Mouse (Mus musculus): ENCODE measurements at regions not wholly inside any gene's neighbourhood (a gene's known extent, or its start where the extent isn't known, plus 50 kb on each side); places are given as distances from the start of the nearest gene placed in this dataset.
"Not testable (repeated sequence)": the region's sequence is repeated elsewhere in the genome, so short reads cannot be mapped to it uniquely, and the experiment has no call there.

DNA sequence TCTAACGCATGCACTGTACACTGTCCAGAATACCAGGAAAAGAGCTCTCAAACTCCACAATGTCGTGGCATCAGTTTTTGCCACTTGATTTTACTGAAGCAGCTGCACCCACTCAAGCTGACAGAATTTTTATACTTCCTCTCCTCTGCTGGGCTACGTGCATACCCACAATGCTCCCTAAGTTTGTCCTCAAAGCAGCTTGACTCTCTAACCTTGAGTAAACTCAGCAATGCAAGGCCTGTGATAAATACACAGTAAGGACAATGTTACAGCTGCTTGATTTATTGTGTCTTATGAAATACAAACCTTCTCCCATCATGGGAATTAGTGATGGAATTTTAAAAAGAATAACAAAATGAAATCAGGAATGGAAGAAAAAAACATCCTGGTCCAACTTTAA is 129.7 kb downstream of the Trmt11 start:
- intact Hi-C loops (cut with DNase I), result no loop called here

DNA sequence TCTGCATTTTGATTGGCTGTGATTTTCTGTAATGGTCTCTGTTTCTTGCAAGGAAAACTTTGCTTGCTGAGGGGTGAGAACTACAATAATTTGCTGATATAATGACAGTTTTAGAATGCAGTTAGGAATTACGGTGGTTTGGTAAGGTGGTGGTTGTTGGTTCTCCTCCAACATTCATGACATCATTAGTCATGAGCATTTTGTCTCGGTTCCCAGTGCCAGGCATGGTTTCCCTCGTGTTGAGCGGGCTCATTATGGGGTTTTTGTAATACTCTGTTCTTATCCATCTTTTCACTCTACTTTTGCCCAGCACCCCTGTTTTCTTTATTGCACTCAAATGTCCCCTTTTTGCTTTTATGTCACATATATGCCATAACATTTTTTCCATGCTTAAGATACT is 149.9 kb downstream of the Trmt11 start:
- intact Hi-C loops (cut with DNase I), result no loop called here

DNA sequence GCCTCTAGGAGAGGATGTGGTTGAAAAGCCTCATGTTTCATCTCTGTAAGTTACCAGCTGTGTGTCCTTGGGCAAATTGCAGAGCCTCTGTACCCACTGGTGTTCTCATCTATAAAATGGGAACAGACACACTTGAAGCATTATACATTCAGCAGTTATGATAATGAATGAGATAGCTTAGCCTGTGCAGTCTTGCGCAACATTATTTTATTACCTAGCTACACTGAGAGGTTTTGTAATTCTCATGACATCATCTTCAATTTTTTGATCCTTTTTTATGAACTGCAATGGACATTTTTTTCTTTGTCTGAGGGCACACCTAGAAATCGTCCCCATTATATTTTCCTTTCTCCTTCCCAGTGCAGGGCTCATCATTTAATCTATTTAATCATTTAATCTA is 153.5 kb downstream of the Trmt11 start:
- intact Hi-C loops (cut with DNase I), result no loop called here

DNA sequence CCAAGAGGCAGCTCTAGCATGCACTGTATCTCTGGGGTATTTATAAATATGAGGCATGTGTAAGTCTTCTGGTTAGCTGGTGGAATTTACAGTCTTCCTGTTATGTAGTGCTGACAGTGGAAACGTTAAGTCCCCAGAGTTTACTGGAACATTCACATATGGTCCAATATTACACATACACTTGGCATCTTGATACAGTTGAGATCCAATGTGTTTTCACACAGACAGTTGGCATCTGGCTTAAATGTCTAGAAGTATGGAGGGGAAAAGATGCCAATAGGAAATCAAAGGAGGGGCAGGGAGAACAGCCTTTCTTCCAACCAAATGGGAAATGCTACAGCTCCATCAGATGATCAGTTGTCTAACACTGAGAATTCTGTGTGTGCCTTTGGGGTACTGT is 154.0 kb downstream of the Trmt11 start:
- intact Hi-C loops (cut with DNase I), result no loop called here

DNA sequence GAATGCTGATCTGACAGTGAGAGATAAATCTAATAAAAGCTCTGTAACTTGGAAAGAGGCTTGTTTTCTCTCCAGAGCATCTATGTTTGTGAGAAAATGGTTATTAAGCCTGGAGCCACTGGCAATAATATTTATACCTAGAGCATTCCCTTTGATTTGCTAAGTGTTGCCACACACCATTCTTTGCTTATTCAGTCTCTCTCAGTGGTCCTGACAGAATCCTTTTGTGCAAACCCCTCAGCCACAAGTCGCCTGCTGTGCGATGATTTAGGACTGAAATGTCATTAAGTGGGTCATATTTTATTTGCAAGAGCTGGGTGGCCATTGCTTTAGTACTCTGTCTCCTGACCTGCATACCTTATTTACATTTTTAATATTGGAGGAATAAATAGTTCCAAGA is 160.7 kb downstream of the Trmt11 start:
- intact Hi-C loops (cut with DNase I), result no loop called here

DNA sequence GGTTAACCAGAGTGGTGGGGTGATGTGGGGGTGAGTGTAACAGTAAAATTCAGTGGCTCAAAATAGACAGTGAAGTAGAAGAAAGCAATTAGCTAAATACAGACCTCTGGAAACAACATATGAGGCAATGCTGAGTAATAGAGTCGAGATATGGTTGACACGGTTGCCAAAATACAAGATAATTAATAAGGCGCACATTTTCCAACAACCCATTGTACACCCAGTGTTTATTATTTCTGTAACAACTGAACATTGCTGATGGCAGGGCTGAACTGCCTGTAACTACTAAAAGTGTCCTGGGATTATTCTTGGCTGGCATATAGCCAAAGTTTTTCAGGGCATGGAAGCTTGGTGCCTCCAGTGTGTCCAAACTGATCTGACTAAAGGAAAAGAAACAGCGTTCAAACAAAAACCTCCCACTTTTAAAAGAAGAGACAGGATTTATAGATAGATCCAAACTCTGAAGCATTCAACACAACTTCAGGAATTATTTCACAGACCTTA is 174.1 kb downstream of the Trmt11 start:
- intact Hi-C loops (cut with DNase I), result loop anchor here (10.0 kb wide), 1 partner anchor 622 kb away; no protein-coding TSS in a partner anchor

DNA sequence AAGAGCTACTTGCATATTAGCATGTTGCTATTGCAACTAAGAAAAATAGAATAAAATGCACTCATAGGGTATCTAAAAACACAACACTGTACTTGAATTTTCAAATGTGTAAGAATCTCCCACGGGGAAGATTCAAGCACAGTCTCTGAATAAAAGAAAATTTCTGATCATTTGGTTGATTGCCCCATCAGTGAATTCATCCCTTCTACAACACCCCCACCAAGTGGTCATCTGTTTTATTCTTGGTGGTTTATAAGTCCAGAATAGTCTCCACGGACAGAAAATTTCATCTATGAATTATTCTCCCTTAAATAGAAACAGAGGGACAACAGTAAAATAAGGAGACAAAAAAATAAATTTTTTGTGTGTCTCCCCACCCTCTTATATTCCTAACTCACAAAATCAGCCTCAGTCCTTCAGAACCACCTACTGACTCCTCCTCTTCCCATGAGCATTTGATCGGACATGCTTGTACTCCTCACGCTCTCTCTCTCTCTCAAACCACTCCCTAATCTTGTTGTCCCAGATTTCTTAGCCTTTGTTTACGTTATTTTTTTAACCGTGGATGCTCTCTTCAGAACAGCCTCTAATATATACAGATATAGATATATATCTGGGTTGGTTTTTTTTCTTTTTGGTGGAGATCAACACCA is 181.0 kb downstream of the Trmt11 start:
- intact Hi-C loops (cut with DNase I), result loop anchor here (5.0 to 10.0 kb wide), 3 partner anchors 277 to 887 kb away; no protein-coding TSS in a partner anchor

DNA sequence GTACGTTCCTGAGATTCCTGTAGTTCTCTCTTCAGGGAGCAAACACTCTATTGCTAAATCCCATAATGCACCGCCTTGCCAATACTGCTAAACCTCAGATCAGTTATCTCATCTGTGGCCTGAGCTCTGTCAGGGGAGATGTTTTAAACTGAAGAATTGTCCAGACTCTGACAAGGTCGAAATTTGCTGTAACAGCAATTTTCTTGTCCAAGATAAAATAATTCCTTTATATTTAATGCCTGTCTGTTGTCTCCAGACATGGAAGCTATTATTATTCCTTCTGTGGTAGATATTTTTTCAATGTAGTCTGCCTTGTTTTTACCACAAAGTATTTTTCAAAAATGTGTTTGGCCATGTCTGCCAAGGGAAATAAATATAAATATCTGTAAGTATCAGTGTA is 184.2 kb downstream of the Trmt11 start:
- intact Hi-C loops (cut with DNase I), result loop anchor here (5.0 kb wide), 1 partner anchor 274 kb away; no protein-coding TSS in a partner anchor

DNA sequence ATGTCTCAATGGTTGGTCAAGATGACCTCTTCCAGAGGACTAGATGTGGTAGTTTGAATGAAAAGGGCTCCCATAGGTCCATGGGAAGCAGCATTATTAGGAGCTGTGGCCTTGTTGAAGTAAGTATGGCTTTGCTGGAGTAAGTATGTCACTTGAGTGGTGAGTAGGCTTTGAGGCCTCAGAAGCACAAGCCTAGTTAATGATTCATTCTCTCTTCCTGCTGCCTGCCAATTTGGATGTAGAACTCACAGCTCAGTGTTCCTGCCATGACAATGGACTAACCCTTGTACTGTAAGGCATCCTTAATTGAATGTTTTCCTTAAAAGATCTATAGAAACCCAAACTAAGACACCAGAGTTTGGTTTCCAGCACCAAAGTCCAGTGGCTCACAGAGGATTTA is 188.8 kb downstream of the Trmt11 start:
- intact Hi-C loops (cut with DNase I), result no loop called here

DNA sequence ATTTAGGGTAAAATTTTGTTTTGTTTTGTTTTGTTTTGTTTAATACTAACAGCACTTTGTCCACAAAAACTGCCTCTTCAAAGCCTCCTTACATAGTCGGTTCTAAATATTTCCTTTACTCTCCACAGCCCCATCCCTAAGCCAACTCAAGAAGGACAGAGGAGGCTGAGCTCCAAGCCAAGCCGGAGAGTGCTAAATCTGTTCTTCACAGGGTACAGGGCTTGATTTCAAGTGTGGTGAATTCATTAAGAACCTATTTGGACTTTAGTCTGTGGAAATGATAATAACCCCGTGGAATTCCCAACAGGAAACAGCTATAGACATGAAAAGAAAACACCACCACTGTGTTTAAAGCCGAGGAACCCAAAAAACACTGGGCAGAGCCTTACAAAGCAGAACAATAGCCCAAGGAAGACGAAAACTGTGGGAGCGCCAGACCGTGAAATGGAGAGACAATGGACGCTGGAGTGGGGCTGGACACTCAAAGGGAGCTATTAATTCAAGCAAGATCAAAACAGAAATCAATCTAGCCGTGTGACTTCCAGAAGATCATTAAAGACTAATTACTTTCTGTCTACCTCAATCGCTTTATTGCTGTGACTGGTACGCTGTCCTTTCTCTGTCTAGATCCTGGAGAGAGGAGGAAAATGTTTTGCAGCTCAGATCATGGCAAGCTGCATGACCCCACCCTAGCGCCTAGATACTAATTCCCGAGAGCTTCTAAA is 194.7 kb downstream of the Trmt11 start:
- intact Hi-C loops (cut with DNase I), result no loop called here

DNA sequence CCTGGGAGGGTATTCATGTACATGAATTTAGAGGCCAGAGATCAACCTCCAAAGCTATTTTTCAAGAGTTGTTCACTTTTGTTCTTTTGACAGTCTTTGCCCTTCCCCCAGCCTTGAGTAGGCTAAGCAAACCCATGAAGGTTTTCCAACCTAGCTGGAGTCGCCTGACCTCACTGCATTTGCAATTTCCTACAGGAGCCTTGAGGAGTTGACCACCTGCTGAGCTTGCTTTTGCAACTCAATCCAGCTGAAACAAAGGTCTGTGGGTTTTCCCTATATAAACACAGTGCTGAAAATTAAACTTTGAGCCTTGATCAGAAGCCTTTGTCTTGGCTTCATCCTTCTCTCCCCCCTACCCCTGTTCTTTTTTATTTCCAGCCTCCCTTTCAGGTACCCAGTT is 170.2 kb upstream of the Cenpw start:
- intact Hi-C loops (cut with DNase I), result no loop called here

DNA sequence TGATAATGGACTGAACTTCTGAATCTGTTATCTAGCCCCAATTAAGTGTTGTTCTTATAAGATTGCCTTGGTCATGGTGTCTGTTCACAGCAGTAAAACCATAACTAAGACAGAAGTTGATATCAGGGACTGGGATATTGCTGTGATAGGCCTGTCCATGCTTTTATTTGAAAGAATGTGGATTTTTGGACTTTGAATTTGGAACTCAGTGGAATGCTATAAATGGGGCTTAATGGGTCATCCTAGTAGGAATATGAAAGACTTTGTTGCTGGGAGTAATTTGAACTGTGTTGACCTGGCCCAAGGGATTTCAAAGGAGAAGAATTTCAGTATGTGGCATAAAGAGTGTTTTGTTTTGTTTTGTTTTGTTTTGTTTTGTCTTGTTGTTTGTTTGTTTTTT is 160.5 kb upstream of the Cenpw start:
- intact Hi-C loops (cut with DNase I), result not testable (repeated sequence)

DNA sequence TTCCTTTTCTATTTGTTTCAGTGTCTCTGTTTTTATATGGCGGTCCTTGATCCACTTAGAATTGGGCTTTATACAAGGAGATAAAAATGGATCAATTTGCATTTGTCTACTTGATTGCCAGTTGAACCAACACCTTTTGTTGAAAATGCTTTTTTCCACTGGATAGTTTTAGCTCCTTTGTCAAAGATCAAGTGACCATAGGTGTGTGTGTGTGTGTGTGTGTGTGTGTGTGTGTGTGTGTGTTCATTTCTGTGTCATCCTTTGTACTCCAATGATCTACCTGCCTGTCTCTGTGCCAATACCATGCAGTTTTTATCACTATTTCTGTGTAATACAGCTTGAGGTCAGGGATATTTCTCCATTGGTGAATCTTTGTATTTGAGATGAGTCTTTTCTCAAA is 158.7 kb upstream of the Cenpw start:
- intact Hi-C loops (cut with DNase I), result no loop called here

DNA sequence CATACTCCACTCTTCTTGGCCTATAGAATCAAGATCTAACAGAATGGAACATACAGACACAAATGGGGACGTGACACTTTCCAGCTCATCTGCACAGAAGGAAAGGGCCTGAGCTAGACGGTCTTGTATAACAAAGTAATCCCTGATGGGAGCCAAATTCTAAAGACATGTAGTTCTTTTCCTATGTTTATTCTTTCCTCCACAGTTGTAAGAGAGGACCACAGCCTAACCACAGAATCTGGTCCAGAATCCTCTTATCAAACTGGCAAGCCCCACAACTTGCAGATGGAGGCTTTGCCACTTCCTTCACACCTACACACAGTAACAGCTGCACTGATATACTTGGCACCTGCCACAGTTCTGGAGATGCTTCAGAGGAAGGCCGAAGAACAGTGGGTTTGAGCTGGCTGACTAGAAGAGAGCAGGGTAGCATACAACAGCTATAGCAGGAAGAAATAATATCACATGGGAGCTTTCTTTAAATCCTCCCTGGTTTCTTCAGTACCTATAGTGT is 142.7 kb upstream of the Cenpw start:
- intact Hi-C loops (cut with DNase I), result no loop called here

DNA sequence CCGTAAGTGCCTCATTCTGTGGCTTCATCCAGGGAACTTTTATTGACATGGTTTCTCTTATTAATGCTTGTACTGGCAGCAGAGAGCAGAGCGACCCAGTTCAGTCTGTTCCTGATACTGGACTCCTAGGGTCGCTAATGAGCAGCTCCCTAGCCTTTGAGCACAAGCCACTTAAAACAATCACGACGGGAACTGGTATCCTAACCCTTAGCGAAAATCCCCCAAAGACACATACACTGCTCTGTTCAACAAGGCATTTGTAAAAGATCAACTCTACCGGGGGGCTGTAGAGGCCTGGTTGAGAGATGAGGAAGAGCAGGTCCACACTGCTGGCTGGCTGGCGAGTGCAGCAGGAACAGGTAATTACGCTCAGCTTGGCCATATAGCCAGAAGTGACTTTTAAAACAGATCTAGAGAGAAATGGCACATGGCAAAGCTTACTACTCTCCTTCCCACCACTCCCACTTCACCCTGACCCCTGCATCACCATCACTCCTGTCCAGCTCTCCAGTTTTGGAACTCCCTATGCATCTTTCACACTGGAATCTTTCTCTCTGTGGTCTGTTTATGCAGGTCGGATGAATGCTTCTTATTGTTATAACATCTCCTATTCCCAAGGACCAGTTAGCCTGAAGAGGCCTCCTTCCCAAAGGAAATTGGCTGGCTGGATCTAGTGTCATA is 128.1 kb upstream of the Cenpw start:
- intact Hi-C loops (cut with DNase I), result no loop called here

DNA sequence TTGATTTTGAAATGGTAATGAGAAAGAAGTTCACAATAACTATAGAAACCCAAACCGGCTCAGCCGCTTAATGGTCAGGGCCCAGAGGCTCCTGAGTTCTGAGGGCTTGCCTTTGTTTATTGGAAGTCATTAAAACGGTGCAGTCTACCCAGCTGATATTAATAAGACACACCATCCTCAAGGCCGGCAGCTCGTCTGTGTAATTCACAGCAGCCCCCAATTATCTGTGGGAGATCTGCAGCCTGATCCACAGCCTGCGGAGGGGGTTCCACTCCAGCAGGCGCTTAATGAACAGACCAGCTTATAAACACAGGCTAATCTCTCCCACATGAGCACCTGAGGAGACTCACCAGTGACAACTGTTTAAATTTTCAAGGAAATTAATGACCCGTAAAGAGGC is 127.5 kb upstream of the Cenpw start:
- intact Hi-C loops (cut with DNase I), result no loop called here

DNA sequence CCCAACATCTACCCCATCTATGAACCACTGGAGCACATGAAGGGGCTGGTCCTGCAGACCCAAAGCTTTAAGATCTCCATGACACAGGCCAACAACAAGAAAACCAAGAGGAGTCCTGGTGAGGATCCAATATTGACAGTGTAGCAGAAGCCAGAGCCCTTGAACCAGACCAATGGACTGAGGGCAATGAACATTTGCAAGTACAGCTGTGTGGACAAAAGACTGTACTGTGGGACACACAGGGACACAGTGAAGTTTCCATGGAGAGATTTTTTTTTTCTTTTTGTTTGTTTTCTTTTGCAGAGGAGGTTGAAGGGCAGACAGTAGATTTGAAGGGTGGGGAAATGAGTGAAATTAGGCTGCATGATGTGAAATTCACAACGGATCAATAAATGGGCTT is 126.5 kb upstream of the Cenpw start:
- intact Hi-C loops (cut with DNase I), result no loop called here

DNA sequence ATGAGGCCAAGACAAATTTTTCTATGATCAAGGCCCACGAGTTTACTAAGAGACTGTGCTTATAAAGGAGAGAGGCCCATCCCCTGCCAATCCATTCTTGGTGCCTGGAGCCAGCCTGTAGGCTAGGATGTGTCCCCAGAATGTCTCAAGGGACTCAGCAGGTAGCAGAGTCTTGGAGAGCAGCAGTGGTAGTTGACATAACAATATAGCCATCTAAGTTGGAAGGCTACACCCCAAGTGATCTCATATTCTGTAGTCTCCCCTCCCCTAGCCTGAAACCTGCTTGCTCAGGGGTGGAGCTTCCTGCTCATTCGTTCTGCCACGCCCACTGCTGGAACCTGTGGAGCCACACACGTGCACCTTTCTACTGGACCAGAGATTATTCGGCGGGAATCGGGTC is 95.5 kb upstream of the Cenpw start:
- intact Hi-C loops (cut with DNase I), result not testable (repeated sequence)

DNA sequence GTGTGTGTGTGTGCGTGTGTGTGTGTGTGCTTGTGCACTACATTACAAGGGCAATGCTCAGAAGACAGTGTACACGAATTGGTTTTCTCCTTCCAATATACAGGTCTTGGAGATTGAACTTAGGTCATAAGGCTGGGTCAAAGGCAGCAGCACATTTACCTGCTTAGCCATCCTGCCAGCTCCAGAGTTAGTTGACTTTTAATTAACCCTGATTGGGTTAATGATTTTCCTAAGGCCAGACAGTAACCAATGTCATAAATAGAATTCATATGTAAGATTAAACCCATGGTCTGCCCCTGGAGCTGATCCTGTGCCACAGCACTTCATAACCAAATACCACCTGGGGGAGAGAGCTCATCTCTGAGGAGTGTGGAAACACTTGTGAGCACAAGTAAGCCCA is 81.3 kb upstream of the Cenpw start:
- intact Hi-C loops (cut with DNase I), result no loop called here

DNA sequence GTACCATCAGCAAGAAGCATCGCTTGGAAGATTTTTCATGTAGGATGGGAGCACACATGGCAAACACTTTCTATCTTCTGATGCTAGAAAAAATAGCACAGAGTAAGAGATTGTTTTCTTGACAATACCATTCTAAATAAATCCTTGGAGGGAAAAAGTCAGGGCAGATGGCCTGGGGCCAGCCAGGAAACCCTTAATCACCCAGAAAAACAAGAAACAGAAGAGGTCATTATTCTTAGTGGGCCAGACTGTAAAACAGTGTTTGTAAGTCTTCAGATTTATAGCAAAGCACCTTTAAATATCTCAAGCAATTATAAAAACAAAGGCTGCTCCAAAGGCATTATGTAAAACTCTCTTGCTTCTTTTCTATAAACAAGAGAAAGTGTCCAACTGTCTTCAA is 80.1 kb upstream of the Cenpw start:
- intact Hi-C loops (cut with DNase I), result no loop called here

DNA sequence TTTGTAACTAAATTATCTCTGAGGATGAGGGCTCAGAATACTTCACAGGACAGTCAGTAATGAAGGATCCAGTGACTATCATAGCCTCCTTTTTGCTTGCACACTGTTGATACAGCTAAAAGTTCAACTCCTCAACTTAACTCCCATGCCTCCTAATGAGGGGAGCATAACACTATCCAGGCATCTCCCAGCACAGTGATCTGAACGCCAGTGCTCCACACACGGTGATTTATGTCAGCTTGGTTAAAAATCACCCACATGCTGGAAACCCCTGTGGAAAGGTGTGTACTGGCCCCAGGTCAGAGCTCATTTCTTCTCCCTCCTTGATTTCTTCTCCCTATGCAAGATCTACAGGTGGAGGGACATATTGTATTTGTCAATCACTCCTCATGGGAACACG is 79.6 kb upstream of the Cenpw start:
- intact Hi-C loops (cut with DNase I), result no loop called here

DNA sequence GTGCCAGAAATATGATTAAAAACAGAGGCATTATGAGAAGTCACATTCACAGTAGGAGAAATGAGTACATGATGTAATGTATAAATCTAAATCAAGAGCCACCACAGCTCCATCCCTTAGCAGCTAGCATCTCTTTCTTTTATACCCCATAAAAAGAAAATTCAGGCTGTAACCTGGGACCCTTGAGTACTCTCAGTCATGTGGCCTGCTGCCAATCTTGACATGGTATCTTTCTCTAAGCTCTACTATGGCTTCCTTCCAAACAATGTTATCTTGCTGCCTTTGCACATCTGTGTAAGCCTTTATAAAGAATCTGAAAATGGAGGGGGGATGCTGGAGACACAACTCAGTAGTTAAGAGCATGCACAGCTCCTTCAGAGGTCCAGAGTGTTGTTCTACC is 78.6 kb upstream of the Cenpw start:
- intact Hi-C loops (cut with DNase I), result no loop called here
